Mouse (Mus musculus) olfactory bulb, adult 2 months (tissue): ENCODE data around the gene Arf6.

Experiments used
- CTCF ChIP-seq: fragments of 200-500 bp; IDR thresholded peaks from 2 replicates; pipeline ENCODE4 v1.5.1; 2012; ENCODE audit warnings: low read depth, mild to moderate bottlenecking, low read length, moderate library complexity; ENCODE audit not compliant: insufficient read depth
- POLR2A ChIP-seq: fragments of 200-500 bp; IDR thresholded peaks from 2 replicates; pipeline ENCODE4 v1.6.1; 2012; ENCODE audit warnings: mild to moderate bottlenecking, low read depth, low read length, moderate library complexity; ENCODE audit not compliant: insufficient read depth

GRCm38 (mm10) chr12:69351685-69352084 lies 20.3 kb upstream of the Arf6 start:
- no peak for TF ChIP-seq CTCF
- no peak for TF ChIP-seq POLR2A
